ENCODE assay signal across 17 mouse cellular contexts in genomic region chrX:104543919-104544595, GRCm38 (mm10).
"Had no signal": no experiment of that assay in that cellular context is flagged by ENCODE, and none has a peak within 500 bp of the region (broad histone marks: within the 10 kb centered on the region; RNA-seq: fewer than 3 reads in every experiment).

No protein-coding gene starts in this region.

- H3K27ac ChIP-seq: kidney, postnatal 0 days; limb, embryonic 13.5 days; neural tube, embryonic 13.5 days had no signal

- H3K4me1 ChIP-seq: limb, embryonic 13.5 days; neural tube, embryonic 13.5 days had no signal

- H3K36me3 ChIP-seq: limb, embryonic 13.5 days; neural tube, embryonic 13.5 days had no signal

- H3K4me3 ChIP-seq: limb, embryonic 13.5 days; neural tube, embryonic 13.5 days had no signal

- H3K4me2 ChIP-seq: limb, embryonic 13.5 days; midbrain, embryonic 11.5 days; neural tube, embryonic 13.5 days had no signal

- ATAC-seq: inflammation-experienced regulatory T-cells, adult 6 months; midbrain, embryonic 16.5 days had no signal

- H3K9me3 ChIP-seq: limb, embryonic 13.5 days; neural tube, embryonic 13.5 days had no signal

- H3K9ac ChIP-seq: limb, embryonic 13.5 days; neural tube, embryonic 13.5 days had no signal

- DNase-seq: kidney, adult 11 months; kidney, adult 9 months; kidney, postnatal 36 days; layer of hippocampus, adult 9-11 months; layer of hippocampus, postnatal 36 days; lung, adult 18-20 months; retina, postnatal 1 day; right cerebral cortex, postnatal 4 days; spleen, adult 18-20 months; thymus, adult 18-20 months; thymus, postnatal 36 days had no signal
